Mouse (Mus musculus): ENCODE results near the gene Slc3a2. TPM values are rescaled to one million over a fixed set of nuclear protein-coding genes. Genes with fewer than 3 reads are reported as not detected.
"Not testable (repeated sequence)": the region's sequence is repeated elsewhere in the genome, so short reads cannot be mapped to it uniquely, and the experiment has no call there.

The Slc3a2 gene
- polyA plus RNA-seq, 1 experiment: 147 TPM

- no peak for TF ChIP-seq POLR2A (IDR thresholded peaks at IDR 0.05; ENCODE audit: borderline replicate concordance, extremely low read depth, insufficient read depth, insufficient read length, poor library complexity, severe bottlenecking)
- no peak for DNase-seq (ENCODE audit: low read depth)
These were observed 19.0 kb upstream of the Slc3a2 start for GRCm38 (mm10) chr19:8742176-8742575.

- TF ChIP-seq POLR2A (IDR thresholded peaks at IDR 0.05; ENCODE audit: borderline replicate concordance, extremely low read depth, insufficient read depth, insufficient read length, poor library complexity, severe bottlenecking): peak; percentile 16; the same call in 1 of the 2 replicates
- TF ChIP-seq CTCF (IDR thresholded peaks at IDR 0.05; ENCODE audit: borderline replicate concordance, extremely low read depth, insufficient read depth, insufficient read length): no peak
- DNase-seq (ENCODE audit: low read depth): peak; percentile 99
These were observed 18.2 kb upstream of the Slc3a2 start, which contains the start of gene Stx5a for GRCm38 (mm10) chr19:8741243-8741869. TSS of gene Stx5a (plus strand) at chr19:8741413.

- no peak for TF ChIP-seq POLR2A (IDR thresholded peaks at IDR 0.05; ENCODE audit: borderline replicate concordance, extremely low read depth, insufficient read depth, insufficient read length, poor library complexity, severe bottlenecking)
- DNase-seq (ENCODE audit: low read depth): no peak
These were observed 17.4 kb upstream of the Slc3a2 start, which contains the start of gene 1700092M07Rik for GRCm38 (mm10) chr19:8740603-8741002. TSS of gene 1700092M07Rik (plus strand) at chr19:8740718.

- TF ChIP-seq CTCF (IDR thresholded peaks at IDR 0.05; ENCODE audit: borderline replicate concordance, extremely low read depth, insufficient read depth, insufficient read length): no peak
- TF ChIP-seq POLR2A (IDR thresholded peaks at IDR 0.05; ENCODE audit: borderline replicate concordance, extremely low read depth, insufficient read depth, insufficient read length, poor library complexity, severe bottlenecking): no peak
- no peak for DNase-seq (ENCODE audit: low read depth)
These were observed 16.5 kb upstream of the Slc3a2 start for GRCm38 (mm10) chr19:8739646-8740045.

- TF ChIP-seq CTCF (IDR thresholded peaks at IDR 0.05; ENCODE audit: borderline replicate concordance, extremely low read depth, insufficient read depth, insufficient read length) (no peak), POLR2A (IDR thresholded peaks at IDR 0.05; ENCODE audit: borderline replicate concordance, extremely low read depth, insufficient read depth, insufficient read length, poor library complexity, severe bottlenecking) (no peak)
- DNase-seq (ENCODE audit: low read depth): no peak
These were observed 15.7 kb upstream of the Slc3a2 start for GRCm38 (mm10) chr19:8738911-8739310.

- DNase-seq (ENCODE audit: low read depth): no peak
- TF ChIP-seq POLR2A (IDR thresholded peaks at IDR 0.05; ENCODE audit: borderline replicate concordance, extremely low read depth, insufficient read depth, insufficient read length, poor library complexity, severe bottlenecking): no peak
- TF ChIP-seq CTCF (IDR thresholded peaks at IDR 0.05; ENCODE audit: borderline replicate concordance, extremely low read depth, insufficient read depth, insufficient read length): no peak
These were observed 12.9 kb upstream of the Slc3a2 start for GRCm38 (mm10) chr19:8736160-8736467.

- TF ChIP-seq POLR2A (IDR thresholded peaks at IDR 0.05; ENCODE audit: borderline replicate concordance, extremely low read depth, insufficient read depth, insufficient read length, poor library complexity, severe bottlenecking): peak; percentile 74; the same call in 1 of the 2 replicates
- TF ChIP-seq CTCF (IDR thresholded peaks at IDR 0.05; ENCODE audit: borderline replicate concordance, extremely low read depth, insufficient read depth, insufficient read length): no peak
- DNase-seq (ENCODE audit: low read depth): peak; percentile 97
These were observed 12.4 kb upstream of the Slc3a2 start, which contains the start of gene Wdr74 for GRCm38 (mm10) chr19:8735389-8736159. TSS of gene Wdr74 (plus strand) at chr19:8735827.

- TF ChIP-seq CTCF (IDR thresholded peaks at IDR 0.05; ENCODE audit: borderline replicate concordance, extremely low read depth, insufficient read depth, insufficient read length) (no peak), POLR2A (IDR thresholded peaks at IDR 0.05; ENCODE audit: borderline replicate concordance, extremely low read depth, insufficient read depth, insufficient read length, poor library complexity, severe bottlenecking) (no peak)
- no peak for DNase-seq (ENCODE audit: low read depth)
These were observed 11.2 kb upstream of the Slc3a2 start for GRCm38 (mm10) chr19:8734334-8734733.

GRCm38 (mm10) chr19:8728335-8729099, 5.3 kb upstream of the Slc3a2 start:
- not testable (repeated sequence) for DNase-seq (ENCODE audit: low read depth)

GRCm38 (mm10) chr19:8727495-8728114, 4.4 kb upstream of the Slc3a2 start:
- DNase-seq (ENCODE audit: low read depth): no peak
- TF ChIP-seq CTCF (IDR thresholded peaks at IDR 0.05; ENCODE audit: borderline replicate concordance, extremely low read depth, insufficient read depth, insufficient read length) (no peak), POLR2A (IDR thresholded peaks at IDR 0.05; ENCODE audit: borderline replicate concordance, extremely low read depth, insufficient read depth, insufficient read length, poor library complexity, severe bottlenecking) (no peak)

- no peak for DNase-seq (ENCODE audit: low read depth)
- no peak for TF ChIP-seq POLR2A (IDR thresholded peaks at IDR 0.05; ENCODE audit: borderline replicate concordance, extremely low read depth, insufficient read depth, insufficient read length, poor library complexity, severe bottlenecking)
- no peak for TF ChIP-seq CTCF (IDR thresholded peaks at IDR 0.05; ENCODE audit: borderline replicate concordance, extremely low read depth, insufficient read depth, insufficient read length)
These were observed 3.6 kb upstream of the Slc3a2 start for GRCm38 (mm10) chr19:8726609-8727390.

Measured in brain, embryonic 14.5 days (tissue).